Mouse (Mus musculus) natural killer cell, adult 2 months (primary cell): ENCODE results near the gene Usp38.

Source experiments
- DNase-seq, 2 experiments: peaks; one replicate each; pipeline ENCODE4 v3.0.0; 2022; ENCODE audit warnings: low spot score in 2 of 2

Gene Usp38

DNA sequence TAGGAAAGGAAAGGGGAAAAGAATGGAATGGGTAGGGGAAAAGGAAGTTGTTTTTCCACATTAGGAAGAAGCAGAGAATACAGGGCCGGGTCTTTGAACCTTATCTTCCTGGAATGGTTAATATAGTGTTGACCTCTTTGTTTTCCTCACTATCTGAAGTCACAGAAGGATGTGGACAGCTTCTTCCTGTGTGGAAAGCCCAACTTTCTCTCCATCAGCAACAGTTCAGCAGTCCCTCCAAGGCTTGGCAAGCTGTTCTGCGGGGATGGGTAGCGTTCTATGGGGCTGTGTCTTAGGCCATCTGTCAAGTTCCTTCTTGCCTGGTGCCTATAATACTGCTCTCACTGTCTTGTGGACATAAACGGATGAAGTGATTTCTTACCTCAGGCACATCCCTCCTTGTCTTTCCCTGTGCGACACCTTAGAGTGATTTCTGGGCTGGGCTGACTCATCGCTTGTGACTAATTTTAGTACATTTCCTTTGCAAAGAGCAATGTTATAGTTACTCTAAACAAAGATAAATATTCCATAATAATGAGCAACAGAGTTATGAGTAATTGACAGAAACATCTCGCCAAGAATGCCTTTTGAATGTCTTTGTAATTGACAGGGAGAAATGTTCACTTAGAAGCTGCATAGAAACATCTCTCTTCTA, 52.7 kb downstream of the Usp38 start:
- DNase-seq: no peak

DNA sequence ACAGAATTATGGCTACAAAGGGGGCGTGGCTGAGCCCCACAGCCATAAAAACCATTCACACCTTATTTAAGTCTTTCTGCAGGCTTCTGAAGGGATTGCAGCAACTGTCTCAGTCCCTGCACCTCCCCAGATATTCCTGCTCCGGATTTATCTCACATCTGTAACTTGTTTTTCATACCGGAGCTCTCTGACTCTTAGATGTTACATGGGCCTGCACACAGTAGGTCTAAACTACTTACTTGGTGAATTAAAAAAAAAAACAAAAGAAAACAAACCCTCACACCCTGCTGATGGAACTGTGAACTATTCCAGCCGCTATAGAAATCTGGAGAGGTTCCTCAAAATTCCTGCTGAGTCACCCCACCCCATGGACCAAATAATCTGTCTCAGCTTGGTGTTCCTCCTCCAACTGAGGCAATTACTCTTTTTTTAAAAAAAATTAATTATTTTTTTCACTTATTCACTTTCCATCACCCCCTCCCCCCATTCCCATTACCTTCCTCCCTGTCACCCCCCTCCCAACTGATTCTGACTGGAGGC, 53.6 kb downstream of the Usp38 start:
- DNase-seq: no peak

- no peak for DNase-seq
Observed at GRCm38 (mm10) chr8:80959588-80960268, 55.0 kb downstream of the Usp38 start.

GRCm38 (mm10) chr8:80957776-80958175, 57.0 kb downstream of the Usp38 start:
- no peak for DNase-seq

DNA sequence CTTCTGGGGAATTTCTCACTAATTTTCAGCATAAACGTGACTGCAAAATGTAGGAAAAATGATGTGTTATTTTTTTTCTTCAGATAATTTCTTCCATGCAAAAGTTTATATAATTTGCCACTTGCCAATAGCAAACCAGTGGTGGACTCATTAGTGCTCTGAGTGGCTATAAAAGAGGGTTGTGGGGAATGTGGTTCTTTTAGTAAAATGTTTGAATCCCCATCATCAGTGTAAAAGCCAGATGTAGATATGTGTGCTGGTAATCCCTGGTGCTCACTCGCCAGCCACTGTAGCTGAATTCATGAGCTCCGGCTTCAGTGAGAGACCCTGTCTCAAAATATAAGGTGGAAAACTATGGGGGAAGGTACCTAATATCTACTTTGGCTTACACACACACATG, 61.8 kb downstream of the Usp38 start:
- no peak for DNase-seq

DNA sequence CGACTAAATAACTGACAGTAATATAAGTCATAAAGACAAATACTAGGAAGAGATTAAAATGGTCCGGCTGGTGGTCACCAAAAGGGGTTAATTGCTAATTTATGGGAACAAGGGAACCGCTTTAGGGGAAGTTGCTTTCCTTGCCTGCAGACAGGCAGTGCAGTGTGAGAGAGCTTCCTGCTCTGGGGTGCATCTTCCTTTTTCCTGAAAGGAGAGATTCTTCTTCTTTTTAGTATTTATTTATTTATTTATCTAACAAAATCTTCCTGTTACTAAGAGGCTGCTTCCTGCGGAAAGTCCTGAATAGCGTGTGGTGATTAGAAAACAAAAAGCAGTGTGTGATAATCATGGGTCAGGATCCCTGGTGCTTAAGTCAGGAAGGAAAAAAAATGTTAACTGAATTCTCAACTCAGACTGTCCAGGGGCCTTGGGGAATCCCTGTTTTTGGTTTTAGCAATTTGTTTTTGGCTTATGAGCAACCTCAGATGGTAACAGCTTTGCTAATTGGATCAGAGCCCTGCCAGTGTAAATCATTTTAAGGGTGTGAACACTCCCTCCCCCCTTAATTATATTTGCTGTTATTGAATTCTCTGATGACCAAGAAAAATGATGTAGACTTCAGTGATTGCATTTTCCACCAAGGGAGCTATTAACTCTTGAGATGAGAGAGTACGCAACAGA, 62.4 kb downstream of the Usp38 start:
- DNase-seq: no peak

GRCm38 (mm10) chr8:80948405-80949183, 66.1 kb downstream of the Usp38 start:
- peak in 1 of 2 experiments; percentile 7 for DNase-seq

DNA sequence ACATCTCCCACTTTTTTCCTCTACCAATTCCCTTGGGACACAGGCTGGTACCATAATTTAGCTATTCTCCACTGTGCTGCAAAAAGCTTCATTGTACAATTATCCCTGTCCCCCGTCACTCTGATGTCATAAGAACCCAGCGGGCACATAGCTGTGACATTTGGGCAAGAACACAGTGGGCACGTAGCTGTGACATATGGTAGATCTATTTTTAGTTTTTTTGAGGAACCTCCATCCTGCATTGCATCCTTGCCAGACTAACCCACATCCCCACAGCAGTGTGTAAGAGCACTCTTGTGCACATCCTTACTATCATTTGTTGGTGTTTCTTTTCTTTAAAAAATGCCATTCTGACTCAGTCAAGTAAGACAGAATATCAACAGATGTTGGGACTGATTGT, 71.0 kb downstream of the Usp38 start:
- DNase-seq: no peak

DNA sequence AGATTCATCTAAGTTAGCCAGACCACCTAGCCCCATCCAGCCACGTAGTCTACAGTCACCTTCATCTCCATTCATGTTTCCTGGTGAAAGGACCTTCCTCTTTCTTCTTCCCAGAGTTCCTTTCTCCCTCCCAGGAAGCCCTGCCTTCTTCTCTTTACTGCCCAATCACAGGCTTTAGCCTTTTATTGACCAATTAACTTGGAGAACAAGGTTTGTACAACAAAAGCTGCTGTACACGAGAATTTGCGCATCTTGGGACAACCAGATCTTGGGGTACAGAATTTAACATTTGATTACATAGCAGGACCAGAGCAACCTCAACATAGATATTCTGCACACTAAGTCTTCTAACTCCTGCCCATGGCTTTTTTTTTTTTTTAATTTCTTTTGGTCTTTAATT, 73.1 kb downstream of the Usp38 start:
- no peak for DNase-seq

- no peak for DNase-seq
Observed at GRCm38 (mm10) chr8:80937814-80938650, 76.7 kb downstream of the Usp38 start.
